Mouse (Mus musculus): ENCODE results near the gene Prr5. TPM values are rescaled to one million over a fixed set of nuclear protein-coding genes. Genes with fewer than 3 reads are reported as not detected.
A peak's percentile ranks its signal among the peaks of the same experiment; 100 is the strongest.

The Prr5 gene
- total RNA-seq, 2 experiments from 2014 or later: 4.3 to 6.2 TPM

DNA sequence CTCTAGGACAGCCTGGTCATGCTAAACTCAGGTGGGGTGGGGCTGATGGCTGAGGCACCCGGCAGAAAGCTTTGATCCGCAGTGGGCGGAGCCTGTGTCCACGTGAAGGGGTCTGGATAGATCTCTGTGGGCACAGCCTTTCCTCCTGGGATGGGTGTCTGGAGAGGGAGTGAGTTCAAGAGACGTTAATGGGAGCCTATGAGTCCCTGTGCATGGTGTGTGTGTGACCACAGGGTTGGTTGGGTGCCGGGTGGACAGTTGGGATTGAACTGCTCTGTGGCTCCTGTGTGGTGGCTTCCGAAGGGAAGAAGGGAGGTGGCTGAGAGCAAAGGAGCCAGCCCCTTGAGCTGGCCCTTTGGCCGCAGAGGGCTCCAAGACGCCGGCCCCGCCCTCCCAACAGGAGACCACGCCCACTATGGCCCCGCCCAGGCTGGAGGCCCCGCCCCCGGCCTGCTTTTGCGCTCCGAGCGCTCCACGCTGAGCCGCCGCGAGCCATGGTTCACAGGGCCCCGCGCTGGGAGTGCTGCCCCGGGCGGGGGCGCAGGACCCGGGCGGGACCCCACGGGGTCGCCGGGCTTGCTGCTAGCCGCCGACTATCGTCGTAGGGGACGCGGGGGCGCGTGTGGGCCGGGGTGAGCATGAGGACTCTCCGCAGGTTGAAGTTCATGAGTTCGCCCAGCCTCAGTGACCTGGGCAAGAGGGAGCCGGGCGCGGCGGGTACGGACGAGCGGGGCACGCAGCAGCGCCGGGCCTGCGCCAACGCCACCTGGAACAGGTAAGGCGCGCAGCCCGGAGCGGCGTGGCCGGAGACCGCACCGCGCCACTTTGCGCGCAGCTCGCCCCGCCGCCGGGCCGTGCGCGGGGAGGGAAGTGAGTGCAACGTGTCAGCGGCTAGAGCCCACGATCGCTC lies 11.4 kb downstream of the Prr5 start:
- DNase-seq: peak; percentile 94 to 96

DNA sequence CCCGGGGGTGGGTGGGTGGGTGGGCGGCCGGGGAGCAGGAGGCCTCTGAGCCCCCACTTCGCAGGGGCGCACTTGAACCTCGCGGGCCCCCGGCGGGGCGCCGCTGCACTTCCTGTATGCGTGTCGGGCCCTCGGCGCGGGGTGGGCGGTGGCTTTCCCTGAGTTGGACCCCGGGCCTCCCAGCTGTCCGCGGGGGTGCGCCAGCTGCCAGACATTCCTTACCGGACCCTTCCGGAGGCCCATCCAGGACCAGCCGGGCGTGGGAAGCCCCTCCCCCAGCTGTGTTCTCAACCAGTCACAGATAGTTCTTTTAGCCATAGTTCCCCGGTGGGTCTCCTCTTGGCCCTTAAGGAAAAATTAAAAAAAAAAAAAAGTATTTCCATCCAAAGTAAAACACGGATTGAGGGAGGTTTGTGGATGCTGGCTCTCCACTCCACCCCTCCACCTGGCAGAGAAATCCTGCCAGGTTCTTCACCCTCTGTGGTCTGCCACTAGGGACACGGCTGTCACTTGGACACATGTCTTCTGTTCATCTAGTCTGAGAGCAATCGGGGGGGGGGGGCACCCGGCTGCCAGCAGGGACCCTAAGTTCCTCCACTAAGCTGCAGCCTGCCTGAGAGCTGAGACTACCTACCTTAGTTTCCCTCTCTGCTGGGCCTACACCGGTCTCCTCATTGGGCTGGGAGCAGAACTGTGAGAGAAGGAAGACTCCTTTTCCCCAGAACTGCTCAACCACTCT lies 12.2 kb downstream of the Prr5 start:
- DNase-seq: peak; percentile 58 to 70

- DNase-seq: no peak
Observed at GRCm38 (mm10) chr15:84682206-84682605, 12.8 kb downstream of the Prr5 start.

- DNase-seq: no peak
Observed at GRCm38 (mm10) chr15:84682821-84683220, 13.4 kb downstream of the Prr5 start.

DNA sequence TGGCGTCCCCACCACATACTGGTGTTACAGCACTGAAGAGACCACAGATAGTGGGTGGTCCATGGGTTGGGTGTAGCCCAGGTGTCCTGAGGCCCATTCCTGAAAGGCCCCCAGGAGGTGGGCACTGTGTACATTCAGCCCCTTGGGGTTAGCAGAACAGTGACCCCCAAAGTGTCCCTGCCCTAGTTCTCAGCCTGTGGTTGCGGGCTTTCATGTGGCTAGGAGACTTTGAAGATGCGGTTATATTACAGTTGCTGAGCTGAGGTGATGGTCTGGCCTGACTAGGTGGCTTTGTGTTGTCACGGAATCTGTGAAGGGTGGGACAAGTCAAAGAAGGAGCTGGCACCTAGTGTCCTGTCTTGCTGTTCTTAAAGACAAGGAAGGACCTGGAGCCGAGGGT lies 15.1 kb downstream of the Prr5 start:
- DNase-seq: no peak

DNA sequence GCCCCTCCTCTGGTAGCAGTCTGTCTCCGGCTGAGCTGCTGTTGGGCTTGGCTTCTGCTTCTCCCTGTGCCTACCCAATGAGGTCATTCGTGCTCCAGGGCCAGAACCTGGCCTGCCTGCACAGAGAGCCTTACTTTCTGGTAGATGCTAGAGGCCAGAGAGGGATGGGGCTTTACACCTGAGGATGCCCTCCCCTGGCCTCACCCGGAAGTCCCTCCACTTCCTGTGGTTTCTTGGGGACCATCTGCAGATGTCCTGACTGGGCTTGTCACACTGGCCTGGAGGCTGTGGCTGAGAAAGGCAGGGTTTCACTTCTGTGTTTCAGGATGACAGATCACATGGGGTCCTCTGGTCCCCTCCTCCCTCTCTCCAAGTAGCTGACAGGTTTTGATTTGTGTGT lies 16.0 kb downstream of the Prr5 start:
- DNase-seq: peak; percentile 36 to 78

GRCm38 (mm10) chr15:84687904-84688303 lies 18.5 kb downstream of the Prr5 start:
- DNase-seq: peak; percentile 32 to 61

GRCm38 (mm10) chr15:84689356-84689755 lies 19.9 kb downstream of the Prr5 start:
- no peak for DNase-seq

GRCm38 (mm10) chr15:84691513-84691912 lies 22.1 kb downstream of the Prr5 start:
- DNase-seq: no peak

- no peak for DNase-seq
Observed at GRCm38 (mm10) chr15:84692645-84693044, 23.2 kb downstream of the Prr5 start.

- DNase-seq: no peak
Observed at GRCm38 (mm10) chr15:84696021-84696420, 26.6 kb downstream of the Prr5 start.

DNA sequence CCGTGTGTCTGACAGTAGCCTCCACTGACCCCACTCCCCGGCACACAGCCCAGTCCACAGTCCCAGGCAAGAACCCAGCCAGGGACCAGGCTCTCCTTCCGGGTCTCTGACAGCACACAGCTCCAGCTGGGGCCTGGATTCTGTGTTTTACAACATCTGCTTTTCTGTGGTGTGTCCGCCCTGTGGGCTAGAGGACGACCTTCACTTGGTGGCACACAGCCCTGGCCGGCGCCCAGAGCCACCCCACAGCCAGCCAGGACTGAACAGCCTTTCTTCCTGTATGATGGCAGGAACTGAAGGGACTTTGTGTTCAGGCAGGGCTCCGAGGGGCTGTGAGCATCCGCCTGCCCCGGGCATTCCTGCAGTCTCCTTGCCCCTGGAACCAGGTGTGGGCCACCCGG lies 28.2 kb downstream of the Prr5 start:
- peak; percentile 81 to 87 for DNase-seq

DNA sequence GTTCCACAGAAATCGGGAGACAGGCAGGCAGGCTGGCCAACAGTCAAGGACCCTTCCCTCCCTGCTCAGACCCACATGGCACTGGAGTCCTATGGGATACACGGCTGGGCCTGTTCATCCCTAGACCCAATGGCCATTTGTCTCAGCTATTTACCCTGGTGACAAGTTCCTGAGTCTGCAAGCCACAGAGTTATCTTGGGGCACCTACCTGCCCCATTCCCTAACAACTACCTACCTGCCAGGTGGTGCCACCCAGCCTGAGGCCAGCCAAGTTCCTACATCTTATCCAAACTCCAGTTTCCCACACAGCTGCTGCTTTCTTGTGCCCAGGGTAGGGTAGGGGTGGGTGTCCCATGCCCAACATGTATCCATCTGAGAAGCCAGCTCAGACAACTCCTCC lies 28.8 kb downstream of the Prr5 start:
- no peak for DNase-seq

GRCm38 (mm10) chr15:84700147-84700794 lies 30.9 kb downstream of the Prr5 start:
- peak; percentile 63 to 82 for DNase-seq

DNA sequence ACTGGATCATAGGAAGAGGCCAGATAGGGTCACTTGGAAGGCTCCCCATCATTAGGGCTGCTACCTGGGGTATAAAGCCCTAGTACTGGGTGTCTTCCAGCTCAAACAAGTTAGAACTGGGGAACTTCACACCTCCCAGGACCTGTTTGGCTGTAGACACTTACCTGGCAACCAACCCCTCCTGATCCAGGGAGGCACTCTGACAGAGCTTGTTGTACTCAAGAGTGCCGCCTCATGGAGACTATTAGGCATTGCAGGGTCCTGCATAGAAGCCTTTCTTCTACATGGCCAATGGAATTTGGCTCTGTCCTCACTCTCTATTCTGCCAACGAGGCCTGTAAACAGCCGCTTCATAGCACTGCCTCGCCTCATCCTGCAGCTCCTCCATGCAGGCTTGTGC lies 32.5 kb downstream of the Prr5 start:
- DNase-seq: peak; percentile 69 to 70

DNA sequence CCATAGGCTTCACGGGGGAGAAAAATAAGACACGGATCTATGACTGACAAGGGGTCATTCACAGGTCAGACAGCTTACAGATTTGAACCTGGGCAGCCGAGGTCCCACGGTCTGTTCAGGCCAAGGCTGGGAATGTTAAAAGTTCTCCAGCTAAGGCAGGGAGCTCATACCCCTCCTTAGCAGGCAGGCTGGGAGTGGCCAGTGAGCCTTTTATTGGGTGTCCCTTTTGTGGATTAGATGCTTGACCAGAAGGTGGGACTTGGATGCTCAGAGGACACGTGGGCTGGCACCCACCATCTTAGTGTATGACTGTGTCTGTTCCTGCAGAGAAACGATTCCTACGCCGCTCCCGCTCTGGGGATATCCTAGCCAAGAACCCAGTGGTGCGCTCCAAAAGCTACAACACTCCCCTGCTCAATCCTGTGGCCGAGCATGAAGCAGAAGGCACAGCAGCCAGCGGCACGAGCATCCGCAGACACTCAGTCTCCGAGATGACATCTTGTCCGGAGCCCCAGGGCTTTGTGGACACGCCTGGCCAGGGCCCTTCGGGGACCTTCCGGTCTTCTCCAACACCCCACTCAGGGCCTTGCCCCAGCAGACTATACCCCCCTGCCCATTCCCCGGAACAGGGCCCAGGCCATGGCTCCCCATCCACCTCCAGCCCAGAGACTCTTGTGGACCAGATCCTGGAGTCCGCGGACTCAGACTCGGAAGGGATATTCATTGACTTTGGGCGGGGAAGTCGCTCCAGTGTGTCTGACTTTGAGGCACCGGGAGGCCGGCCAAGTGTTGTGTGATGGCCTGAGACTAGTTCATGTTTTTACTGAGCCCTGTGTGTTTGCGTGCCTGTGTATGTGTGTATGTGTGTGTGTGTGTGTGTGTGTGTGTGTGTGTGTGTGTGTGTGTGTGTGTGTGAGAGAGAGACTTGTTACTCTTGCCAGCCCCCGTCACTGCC lies 33.2 kb downstream of the Prr5 start:
- peak; percentile 35 to 37 for DNase-seq

DNA sequence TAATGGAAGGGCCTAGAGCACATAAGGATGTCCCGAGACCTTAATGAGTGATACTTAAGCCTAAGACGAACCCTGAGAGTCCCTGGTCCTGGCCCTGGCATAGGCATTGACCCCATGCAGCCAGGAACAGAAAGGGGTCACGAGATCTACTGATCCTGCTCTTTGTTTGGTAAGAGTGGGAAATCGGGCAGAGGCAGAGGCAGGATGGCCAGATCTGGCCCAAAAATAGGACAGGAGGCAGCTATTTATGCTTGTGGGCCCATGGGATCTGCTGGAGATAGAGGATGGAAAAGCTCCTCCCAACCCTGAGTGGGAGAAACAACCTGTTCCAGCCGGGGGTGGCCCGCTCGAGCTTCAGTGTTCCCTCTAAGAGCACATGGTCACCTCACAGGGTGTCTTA lies 34.6 kb downstream of the Prr5 start:
- no peak for DNase-seq

DNA sequence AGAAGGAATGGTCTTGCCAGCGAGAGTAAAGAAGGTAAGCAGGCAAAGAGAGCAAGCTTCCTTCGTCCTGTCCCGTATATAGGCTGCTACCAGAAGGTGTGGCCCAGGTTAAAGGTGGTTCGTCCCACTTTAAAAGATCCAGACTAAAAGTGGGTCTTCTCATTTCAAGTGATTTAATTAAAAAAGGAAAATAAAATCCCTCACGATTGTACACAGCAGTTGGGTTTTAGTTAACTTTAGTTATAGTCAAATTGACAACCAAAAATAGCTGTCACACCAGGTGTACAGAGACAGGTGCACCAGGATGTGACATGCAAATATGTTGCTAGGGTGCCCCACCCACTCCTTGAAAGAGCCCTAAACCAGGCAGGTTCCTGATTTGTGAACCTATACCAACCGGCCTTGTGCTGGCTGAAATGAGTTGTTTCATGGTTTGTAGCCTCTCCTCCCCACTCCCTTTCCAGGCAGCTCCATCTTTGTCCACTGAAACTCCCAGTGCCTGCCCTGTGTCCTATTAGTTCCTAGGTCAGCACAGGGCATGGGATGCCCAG lies 36.0 kb downstream of the Prr5 start:
- DNase-seq: no peak

DNA sequence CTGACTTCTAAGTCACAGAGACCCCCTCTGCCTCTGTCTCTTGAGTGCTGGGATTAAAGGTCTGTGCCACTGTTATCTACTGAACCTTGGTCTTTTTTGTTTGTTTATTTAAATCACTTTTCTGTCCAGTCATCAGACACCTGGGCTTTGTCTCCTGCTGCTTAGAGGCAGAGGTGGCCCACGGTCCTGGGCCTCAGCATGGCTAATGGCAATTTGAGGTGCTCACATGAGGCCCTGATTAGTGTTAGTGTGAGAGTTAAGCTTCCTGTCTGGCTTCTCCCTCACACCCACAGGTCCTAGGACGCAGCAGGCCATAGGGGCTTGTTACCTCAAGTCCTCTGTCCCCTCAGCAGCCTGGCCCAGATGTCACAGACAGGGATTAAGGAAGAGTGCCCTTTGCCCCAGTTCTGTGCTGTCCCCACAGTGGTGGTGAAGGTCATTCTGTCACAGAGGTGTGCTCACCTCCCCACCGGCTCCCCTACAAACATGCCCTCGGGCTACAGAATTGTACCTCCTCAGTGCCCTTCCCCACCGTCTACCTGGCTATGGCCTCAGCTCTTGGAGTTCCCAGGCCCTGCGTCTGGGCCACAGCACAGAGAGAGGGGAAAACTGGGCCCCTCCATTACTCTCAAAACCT lies 37.7 kb downstream of the Prr5 start:
- no peak for DNase-seq

DNA sequence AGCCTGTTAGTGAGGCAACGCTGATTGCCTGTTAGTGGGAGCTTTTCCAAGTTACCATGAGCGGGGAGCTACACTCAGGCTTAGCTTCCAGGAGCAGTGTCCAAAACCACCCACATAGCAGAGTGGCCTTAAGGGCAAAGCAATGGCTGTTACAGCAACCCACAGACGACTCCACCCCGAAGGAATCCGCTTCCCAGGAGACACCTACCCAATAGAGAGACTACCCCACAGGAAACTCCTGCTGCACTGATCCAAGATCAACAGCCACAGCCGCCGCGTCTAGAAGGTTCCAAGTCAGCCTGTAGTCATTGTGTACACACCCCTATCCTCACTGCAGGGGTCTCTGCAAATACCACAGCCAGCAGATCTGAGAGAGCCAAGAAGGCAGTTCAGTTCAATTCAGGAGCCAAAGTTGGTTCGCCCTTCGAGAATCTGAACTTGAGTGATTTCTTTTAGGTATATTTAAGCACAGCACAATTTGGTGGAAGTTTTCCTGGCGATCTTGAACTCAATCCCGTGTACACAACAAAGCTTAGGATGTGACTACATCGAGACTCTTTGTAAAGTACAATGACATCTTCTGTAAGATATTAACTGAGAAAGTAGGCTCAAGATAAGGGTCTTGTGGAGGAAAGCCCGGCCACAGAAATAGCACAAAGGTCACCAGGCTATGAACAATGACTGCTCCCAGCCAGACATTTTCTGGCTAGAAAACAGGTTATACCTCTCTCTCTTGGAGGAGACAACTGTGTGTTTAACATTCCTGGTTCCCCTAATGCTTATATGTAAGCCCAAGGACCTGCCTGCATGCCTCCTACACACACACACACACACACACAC lies 43.4 kb downstream of the Prr5 start:
- peak; percentile 51 to 77 for DNase-seq

Data from heart, adult 18-20 months (tissue).